Mouse (Mus musculus): ENCODE data around the gene Fam107a.
A peak's percentile ranks its signal among the peaks of the same experiment; 100 is the strongest.
"Not testable (repeated sequence)": the region's sequence is repeated elsewhere in the genome, so short reads cannot be mapped to it uniquely, and the experiment has no call there.

The Fam107a gene

DNA sequence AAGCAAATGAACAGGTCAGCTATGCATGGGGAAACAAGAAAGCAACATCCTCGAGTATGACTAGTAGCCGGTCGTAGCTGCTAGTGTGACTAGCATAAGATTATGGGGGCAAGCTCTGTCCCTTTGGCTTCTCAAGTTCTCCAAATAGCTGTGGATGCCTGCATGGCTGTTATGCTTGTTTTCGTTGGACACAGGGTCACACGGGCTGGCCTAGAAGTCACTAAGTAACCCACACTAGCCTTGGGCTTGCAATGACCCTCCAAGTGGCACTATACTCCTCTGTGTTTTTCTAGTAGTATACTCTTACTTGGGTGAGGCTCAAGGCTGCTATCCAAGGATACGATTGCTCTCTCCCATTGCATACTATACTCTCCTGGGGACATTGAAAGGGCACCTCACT lies 2.7 kb downstream of the Fam107a start:
- no peak for DNase-seq

DNA sequence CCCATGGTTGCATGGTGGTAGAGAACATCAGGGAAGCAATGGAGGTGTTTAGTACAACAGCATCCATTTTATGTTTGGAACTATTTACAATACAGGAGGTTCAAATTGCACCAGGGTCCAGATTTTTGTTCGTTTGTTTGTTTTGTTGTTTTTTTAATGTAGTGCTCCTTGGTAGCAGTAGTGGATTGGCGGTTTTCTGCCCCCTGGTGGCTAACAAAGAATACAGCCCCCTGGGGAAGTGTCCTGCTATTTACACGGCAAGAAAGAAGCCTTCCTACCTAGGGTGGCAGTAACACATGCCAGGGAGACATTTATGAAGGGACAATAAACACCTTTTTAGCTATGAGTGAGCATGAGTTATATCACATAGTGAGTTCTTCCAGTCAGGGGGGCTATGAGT lies 3.3 kb downstream of the Fam107a start:
- DNase-seq: peak; percentile 40 to 52

- DNase-seq: peak in 1 of 2 experiments; percentile 39
These were observed 3.9 kb downstream of the Fam107a start for GRCm38 (mm10) chr14:8313877-8314276.

DNA sequence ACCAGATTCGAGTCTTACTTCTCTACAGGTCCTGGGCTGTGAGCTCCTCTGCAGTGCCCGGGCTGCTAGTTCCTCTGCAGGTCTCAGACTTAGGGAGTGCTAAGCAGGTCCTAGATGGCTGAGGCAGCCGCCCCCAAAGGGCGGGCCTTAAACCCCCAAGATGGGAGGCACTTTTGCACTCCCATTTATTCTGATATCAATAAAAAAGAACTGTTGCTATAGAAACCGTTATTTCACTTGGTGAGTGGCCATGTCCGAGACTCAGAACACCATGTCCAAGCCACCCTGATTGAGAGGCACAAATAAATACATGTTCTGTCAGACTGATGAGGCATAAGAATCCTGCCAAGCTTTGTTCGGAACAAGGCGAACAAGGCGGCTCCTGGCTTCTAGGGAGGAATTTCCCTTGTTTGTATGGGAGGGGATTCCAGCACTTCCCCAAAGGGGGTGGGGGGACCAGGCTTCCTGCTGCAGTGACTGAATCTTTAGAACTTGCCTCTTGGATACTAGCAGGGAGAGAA lies 8.1 kb downstream of the Fam107a start:
- DNase-seq: peak in 1 of 2 experiments; percentile 27

DNA sequence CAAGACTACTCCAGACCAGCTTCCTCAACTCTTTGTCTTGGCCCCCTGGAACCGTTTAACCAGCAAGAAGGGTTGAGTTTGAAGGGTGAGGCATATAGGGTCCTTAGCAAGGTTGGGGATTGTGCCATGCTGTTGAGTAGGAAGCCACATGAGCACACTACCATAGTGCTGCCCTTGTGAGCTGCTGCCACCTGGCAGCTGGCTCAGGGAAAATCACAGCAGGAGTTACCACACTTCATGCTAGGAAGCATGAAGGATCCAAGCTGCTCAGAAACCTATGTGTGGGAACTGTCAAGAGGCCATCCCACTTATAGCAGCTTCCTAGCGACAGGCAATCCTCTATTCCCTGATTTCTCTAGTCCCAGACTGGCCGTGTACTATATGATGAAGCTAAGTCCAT lies 9.2 kb downstream of the Fam107a start:
- DNase-seq: peak in 1 of 2 experiments; percentile 19

DNA sequence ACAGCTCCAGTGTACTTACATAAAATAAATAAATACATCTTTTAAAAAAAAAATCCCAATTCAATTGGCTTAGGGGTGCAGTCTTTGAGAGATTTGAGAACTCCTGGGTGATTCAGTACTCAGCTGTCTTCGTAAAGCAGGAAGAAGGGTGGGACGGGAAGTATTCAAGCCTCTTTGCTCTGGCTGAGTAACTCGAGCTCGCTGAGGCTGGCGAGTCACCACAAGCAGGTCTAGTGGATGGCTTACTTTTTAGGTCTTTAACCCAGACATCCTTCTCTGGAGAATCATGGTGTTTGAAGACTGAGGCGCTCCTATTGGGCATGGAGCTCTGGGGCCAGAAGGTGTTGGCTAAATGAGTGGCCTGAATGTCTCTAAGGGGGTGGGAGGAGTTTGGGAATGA lies 10.9 kb downstream of the Fam107a start:
- no peak for DNase-seq

GRCm38 (mm10) chr14:8305014-8305413 lies 12.8 kb downstream of the Fam107a start:
- DNase-seq: no peak

- no peak for DNase-seq
These were observed 13.7 kb downstream of the Fam107a start for GRCm38 (mm10) chr14:8304082-8304481.

- DNase-seq: no peak
These were observed 15.1 kb downstream of the Fam107a start for GRCm38 (mm10) chr14:8302687-8303086.

- DNase-seq: peak; percentile 73 to 77
These were observed 17.5 kb downstream of the Fam107a start for GRCm38 (mm10) chr14:8300281-8300680.

DNA sequence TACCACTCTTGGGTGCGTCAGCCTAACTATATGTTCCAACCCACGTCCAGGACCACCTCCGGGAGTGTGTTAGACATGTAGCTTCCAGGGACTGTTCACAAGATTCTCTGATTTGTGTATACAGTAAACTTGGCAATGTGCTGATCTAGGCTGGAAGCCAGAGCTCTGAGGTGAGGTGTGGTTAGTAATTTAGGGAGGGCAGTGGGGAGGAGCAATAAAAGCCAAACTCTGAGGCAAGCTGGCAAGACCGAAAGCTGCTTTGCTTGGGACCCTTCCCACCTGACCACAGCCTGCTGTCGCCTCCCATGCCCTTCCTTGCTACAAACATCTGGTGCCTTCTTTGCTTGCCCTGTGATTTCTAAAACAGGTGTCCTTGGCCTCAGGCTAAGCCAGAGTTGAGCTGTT lies 19.9 kb downstream of the Fam107a start:
- peak; percentile 52 to 61 for DNase-seq

- no peak for DNase-seq
These were observed 23.6 kb downstream of the Fam107a start for GRCm38 (mm10) chr14:8294257-8294656.

DNA sequence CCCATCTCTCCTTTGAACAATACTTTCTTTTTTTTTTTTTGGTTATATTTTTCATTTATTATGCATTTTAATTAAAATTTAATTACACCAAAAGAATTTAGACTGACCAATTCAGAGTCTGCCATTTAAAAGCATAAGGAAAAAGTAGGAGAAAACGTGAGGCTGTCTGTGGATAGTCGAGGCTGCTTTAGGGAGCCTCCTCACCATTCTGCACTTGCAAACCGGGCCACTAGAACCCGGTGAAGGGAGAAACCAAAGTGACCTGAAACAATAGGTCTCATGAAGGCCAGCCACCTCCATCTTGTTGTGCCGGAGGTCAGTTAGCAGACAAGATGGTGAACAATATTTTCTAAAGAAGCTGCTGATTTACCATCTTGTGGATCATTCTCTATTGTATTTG lies 31.2 kb downstream of the Fam107a start:
- DNase-seq: peak; percentile 21 to 79

DNA sequence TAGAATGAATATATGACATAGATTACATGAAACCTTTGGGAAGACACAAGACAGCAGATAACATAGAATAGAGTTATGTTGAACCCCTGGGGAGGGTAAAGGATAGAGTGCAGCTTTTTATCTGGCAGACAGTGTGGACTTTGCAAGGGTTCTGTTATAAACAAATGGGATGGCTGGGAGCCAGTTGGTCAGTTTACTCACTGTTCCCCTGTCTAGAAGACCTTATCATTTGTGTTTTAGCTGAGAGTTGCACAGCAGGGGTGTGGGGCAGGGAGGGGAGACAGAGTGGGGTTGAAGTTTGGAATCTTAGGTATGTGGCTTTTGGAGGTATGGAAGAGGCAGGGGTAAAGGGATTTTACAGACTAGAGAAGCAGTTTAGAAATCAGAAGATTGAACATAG lies 34.0 kb downstream of the Fam107a start:
- DNase-seq: no peak

DNA sequence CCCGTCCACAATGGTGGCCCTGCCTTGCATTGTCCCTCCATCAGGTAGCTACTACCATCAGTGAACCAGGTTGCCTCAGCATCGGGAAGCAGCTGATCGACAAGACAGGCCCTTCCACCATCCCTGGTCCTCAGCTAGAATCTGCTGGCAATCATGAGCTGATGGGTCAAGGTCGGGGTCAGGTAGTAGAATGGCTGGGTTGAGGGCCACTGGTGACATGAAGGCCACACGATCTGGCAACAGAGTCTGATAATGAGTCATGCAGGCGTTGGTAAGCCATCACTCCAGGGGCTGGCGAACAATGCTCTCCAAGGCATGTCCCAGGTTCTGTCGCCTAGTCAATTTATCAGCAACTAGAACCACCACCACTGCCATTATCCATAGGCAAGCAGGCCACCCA lies 46.5 kb downstream of the Fam107a start:
- DNase-seq: not testable (repeated sequence)

- no peak for DNase-seq
These were observed 53.4 kb downstream of the Fam107a start for GRCm38 (mm10) chr14:8264378-8264777.

DNA sequence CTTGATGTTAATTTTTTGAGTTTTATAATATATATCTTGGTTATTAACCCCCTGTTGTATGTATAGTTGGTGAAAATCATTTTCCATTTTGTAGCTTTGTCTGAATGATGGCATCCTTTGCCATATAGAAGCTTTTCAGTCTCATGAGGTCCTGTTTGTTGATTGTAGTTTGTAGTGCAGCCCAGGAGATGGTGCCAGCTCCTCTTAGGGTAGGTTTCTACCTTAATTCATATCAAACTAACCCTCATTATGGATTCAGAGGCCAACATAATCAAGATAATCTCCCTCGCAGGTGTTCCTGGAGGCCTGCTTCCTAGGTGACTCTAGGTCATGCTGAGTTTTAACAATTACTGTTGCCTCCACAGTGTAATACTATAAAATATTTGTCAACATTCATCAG lies 55.6 kb downstream of the Fam107a start:
- DNase-seq: no peak

GRCm38 (mm10) chr14:8260214-8260613 lies 57.6 kb downstream of the Fam107a start:
- no peak for DNase-seq

GRCm38 (mm10) chr14:8259166-8259565 lies 58.7 kb downstream of the Fam107a start, which contains the start of gene Acox2:
TSS of gene Acox2 (minus strand) at chr14:8259353.
- DNase-seq: no peak

- DNase-seq: no peak
These were observed 59.1 kb downstream of the Fam107a start for GRCm38 (mm10) chr14:8258752-8259151.

DNA sequence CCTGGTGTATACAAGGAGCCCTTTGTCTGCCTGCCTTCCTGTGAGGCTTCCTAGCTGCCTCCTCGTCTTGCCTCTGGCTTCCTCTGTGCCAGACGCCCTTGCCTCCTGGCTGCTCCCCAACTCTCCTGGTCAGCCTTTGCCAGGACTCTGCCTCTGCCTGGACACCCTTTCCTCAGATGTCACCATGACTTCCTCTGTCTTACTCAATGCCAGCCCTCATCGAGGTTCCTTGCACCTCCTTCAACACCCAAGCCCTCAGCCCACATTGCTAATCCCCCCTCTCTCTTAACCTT lies 59.5 kb downstream of the Fam107a start:
- DNase-seq: peak; percentile 38 to 41

DNA sequence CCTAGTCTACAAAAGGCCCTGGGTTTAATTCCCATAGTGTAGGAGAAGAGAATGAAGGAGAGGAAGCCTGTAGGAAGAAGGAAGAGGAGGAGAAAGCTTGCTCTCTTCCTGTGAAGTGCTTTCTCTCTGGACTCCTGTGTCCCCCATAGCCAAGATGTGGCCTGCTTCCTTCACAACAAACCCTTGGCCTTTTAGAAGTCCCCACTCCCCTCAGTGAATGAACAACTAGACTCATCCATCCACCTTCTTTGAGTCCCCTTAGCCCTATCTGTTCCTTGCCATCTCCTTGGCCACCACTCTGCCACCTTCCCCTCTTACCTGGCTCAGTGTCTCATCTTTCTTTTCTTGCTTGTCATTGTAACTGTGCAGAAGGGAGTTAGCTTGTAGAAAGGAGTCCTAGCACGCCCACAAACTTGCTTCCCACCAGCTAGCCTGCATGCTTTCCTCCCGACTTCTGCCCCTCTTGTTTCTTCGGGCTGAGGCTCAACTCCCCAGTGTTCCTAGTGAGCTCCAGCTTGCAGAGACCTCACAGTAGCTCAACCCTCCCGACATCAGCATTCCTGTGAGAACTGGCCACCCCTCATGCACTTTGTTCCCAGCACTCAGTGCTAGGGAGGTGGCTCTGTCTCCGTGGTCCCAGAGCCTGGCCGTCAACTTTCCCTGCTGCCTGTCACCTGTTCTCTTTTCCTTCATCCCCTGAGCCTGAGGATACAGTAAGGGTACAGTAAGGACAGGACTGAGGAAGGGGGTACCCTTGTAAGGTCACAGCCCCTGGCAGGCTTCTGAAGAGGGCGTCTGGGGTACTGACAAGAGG lies 60.1 kb downstream of the Fam107a start:
- no peak for DNase-seq

- no peak for DNase-seq
These were observed 60.9 kb downstream of the Fam107a start for GRCm38 (mm10) chr14:8256881-8257280.

GRCm38 (mm10) chr14:8256072-8256471 lies 61.8 kb downstream of the Fam107a start:
- no peak for DNase-seq
